Mouse (Mus musculus) midbrain, postnatal 0 days (tissue): ENCODE measurements at regions not wholly inside any gene's neighbourhood (a gene's known extent, or its start where the extent isn't known, plus 50 kb on each side); places are given as distances from the start of the nearest gene placed in this dataset.

ENCODE experiments used
- ATAC-seq: fragments of 200-750 bp; cut with Nextera tagmentation; 2 replicates; pipeline ENCODE4 v1.8.0; 2017; ENCODE audit warnings: moderate number of reproducible peaks, mild to moderate bottlenecking, moderate TSS enrichment, moderate library complexity; ENCODE audit not compliant: low FRiP score
- DNase-seq: peaks from one replicate; pipeline ENCODE4 v3.0.0-alpha.2; 2015; ENCODE audit warnings: low spot score
- H3K27ac ChIP-seq: fragments of 300-500 bp; sonication (generic); 2 replicates; pipeline ENCODE4 v1.5.1; 2014; ENCODE audit warnings: low read depth, mild to moderate bottlenecking, low read length, mixed read lengths
- H3K27me3 ChIP-seq: fragments of 300-500 bp; sonication (generic); 2 replicates; pipeline ENCODE4 v1.6.1; 2014; ENCODE audit warnings: low read length, control low read depth, mixed read lengths; ENCODE audit not compliant: insufficient read depth
- H3K36me3 ChIP-seq: fragments of 300-500 bp; sonication (generic); 2 replicates; pipeline ENCODE4 v1.6.1; 2014; ENCODE audit warnings: low read length, control low read depth, mixed read lengths; ENCODE audit not compliant: insufficient read depth
- H3K4me1 ChIP-seq: fragments of 300-500 bp; sonication (generic); 2 replicates; pipeline ENCODE4 v1.6.1; 2014; ENCODE audit warnings: mild to moderate bottlenecking, control low read depth, antibody characterized with exemption, low read length, mixed read lengths; ENCODE audit not compliant: insufficient read depth
- H3K4me2 ChIP-seq: fragments of 300-500 bp; sonication (generic); 2 replicates; pipeline ENCODE4 v1.6.1; 2014; ENCODE audit warnings: low read depth, mild to moderate bottlenecking, low read length, mixed read lengths; ENCODE audit not compliant: poor library complexity, severe bottlenecking
- H3K4me3 ChIP-seq: fragments of 300-500 bp; sonication (generic); 2 replicates; pipeline ENCODE4 v1.5.1; 2014; ENCODE audit warnings: low read depth, mild to moderate bottlenecking, low read length, moderate library complexity
- H3K9ac ChIP-seq: fragments of 300-500 bp; sonication (generic); replicated peaks from 2 replicates; pipeline ENCODE4 v1.6.1; 2014; ENCODE audit warnings: mild to moderate bottlenecking, low read length, moderate library complexity, mixed read lengths; ENCODE audit not compliant: poor library complexity, severe bottlenecking
- H3K9me3 ChIP-seq: fragments of 300-500 bp; sonication (generic); 2 replicates; pipeline ENCODE4 v1.6.1; 2016; ENCODE audit warnings: low read length, control low read depth
- CTCF ChIP-seq: IDR thresholded peaks from 2 replicates; pipeline ENCODE4 v1.5.1; 2016; ENCODE audit warnings: antibody characterized with exemption, mild to moderate bottlenecking
- WGBS: fragments of 180-500 bp; shearing (Covaris S2); extraction: QIAGEN DNeasy Blood & Tissue Kit; methylation state at CpG from one replicate; pipeline ENCODE4 v1.1.7; 2014; 5-methylcytosine and 5-hydroxymethylcytosine counted together

DNA sequence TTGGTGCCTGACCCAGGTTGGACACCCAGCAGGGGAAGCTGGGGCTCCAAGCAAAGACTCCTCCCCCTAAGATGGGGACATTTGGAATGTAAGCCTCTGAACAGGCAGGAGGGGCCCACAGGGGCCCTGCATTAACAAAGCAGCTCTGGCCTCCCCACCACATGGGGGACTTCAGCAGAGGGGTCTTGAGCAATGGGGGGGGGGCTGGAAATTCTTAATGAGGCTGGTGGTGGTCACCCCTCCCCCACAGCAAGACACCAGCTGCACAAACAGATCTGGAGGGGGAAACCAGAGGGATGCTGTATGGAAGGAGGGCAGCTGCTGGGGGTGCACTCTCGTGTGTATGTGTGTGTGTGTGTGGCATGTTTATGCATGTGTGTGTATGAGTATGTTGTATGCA, 55.2 kb upstream of the Gm26897 start:
- Histone ChIP-seq H3K27me3 (no peaks in the 10 kb centered on the region), H3K9me3 (no peaks in the 10 kb centered on the region), H3K4me2 (no peak overlapping the region), H3K4me3 (no peak overlapping the region), H3K4me1 (peaks cover 10% of the 10 kb centered on the region), H3K27ac (no peak overlapping the region), H3K9ac (no peak overlapping the region), H3K36me3 (no peaks in the 10 kb centered on the region)
- WGBS, result 29% methylated on average over 1 of the region's 1 CpGs
- no peak for TF ChIP-seq CTCF
- DNase-seq (no peak), ATAC-seq (no peak)

DNA sequence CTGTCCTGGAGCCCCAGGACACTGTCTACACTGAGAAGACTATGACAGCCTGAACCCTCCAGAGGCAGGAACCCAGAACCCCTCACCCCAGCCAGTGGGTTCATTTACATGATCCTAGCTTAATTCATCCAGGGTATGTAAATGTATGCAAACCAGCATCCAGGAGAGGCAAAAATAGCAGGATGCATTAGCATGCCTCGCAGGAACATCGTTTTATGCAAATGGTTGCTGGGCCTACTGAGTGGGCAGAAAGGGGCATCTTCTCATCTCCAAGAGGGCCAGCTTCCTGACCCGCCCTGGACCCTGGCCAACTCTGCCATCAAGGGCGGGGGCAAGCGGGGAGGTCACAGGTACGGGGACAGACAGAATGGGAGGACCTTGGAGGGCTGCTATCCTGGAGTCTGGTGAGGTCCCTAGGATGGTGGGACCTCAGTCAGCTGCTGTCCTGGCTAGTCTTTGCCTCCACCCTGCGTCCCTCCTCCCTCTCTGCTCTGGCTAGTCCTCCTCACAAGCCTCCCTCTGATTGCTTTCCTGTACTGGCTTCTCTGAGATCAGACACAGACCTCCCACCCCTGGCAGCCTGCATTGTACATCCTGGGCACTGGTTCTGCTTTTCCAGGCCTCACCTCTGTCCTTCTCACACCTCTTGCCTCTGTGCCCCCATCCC, 52.2 kb upstream of the Gm26897 start:
- DNase-seq (no peak), ATAC-seq (no peak)
- Histone ChIP-seq H3K9me3 (no peaks in the 10 kb centered on the region), H3K9ac (peak overlapping the region; percentile 36; the same call in 1 of the 2 replicates), H3K4me1 (peaks cover 10% of the 10 kb centered on the region), H3K4me2 (no peak overlapping the region), H3K4me3 (no peak overlapping the region), H3K27me3 (no peaks in the 10 kb centered on the region), H3K27ac (peak overlapping the region; percentile 63; the same call in 1 of the 2 replicates), H3K36me3 (no peaks in the 10 kb centered on the region)
- no peak for TF ChIP-seq CTCF
- WGBS, result 26% methylated on average over 7 of the region's 7 CpGs

GRCm38 (mm10) chr5:111682899-111683298, 50.8 kb upstream of the Gm26897 start:
- Histone ChIP-seq H3K27ac (no peak overlapping the region), H3K9me3 (no peaks in the 10 kb centered on the region), H3K4me3 (no peak overlapping the region), H3K4me1 (peaks cover 10% of the 10 kb centered on the region), H3K9ac (no peak overlapping the region), H3K36me3 (no peaks in the 10 kb centered on the region), H3K4me2 (no peak overlapping the region), H3K27me3 (no peaks in the 10 kb centered on the region)
- ATAC-seq, result no peak; the same call in 1 of the 2 replicates
- DNase-seq, result no peak
- TF ChIP-seq CTCF, result peak; percentile 57
